Mouse (Mus musculus): Measurements from ENCODE around the gene Hnrnpa1.

DNA sequence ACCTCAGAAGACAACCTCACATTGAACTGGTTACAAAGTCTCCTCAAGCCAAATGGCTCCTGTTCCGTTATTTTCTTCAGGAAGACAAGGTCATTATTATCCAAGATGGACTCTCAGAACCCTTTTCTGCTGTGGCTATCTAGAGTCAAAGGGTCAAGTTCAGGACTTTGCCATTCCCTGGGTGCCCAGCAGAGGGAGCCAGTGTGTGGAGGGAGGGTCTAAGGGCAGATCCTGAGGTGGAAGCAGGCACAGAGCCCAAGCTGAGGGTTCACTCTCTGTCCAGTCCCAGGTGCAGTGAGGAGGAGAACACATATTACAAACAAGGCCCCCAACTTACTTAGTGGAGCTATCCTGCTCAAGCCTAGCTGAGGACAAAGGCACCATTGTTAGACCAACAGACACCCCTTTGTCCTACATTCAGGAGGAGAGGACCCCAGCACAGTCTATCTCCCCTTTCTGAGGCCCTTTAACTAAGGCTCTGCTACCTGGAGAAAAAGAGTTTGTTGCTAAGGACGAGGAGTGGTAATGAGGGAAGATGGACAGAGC, 10.0 kb downstream of the Hnrnpa1 start:
- TF ChIP-seq GATA1 (IDR thresholded peaks at IDR 0.05; ENCODE audit: borderline replicate concordance, low read length) (no peak), FLI1 (IDR thresholded peaks at IDR 0.05; ENCODE audit: low read length) (no peak)
